Mouse (Mus musculus) CH12.LX (cell line): ENCODE data around the gene Mgat3. TPM values are rescaled to one million over a fixed set of nuclear protein-coding genes. Genes with fewer than 3 reads are reported as not detected.

Experiments used
- DNase-seq: peaks from one replicate; pipeline ENCODE4 v3.0.0-alpha.2; 2013; ENCODE audit errors: extremely low read depth
- H3K27ac ChIP-seq: 2 replicates; pipeline ENCODE4 v1.5.1; 2012; ENCODE audit warnings: low read depth, mild to moderate bottlenecking, control low read depth, moderate library complexity; ENCODE audit not compliant: insufficient read depth
- H3K27me3 ChIP-seq: replicated peaks from 2 replicates; pipeline ENCODE3; 2012; ENCODE audit warnings: inconsistent platforms
- H3K36me3 ChIP-seq, 2 experiments: replicated peaks in 1 of 2; 2 replicates each; pipeline versions ENCODE3 to v1.6.1; 2012; ENCODE audit warnings: inconsistent platforms in 1 of 2, low read length in 1 of 2, mild to moderate bottlenecking in 1 of 2, mixed read lengths in 1 of 2, moderate library complexity in 1 of 2; ENCODE audit not compliant: control insufficient read depth in 1 of 2, insufficient read depth in 1 of 2
- H3K4me1 ChIP-seq, 2 experiments: 2 replicates each; pipeline ENCODE4 v1.6.1; 2012; ENCODE audit warnings: inconsistent platforms in 1 of 2, moderate library complexity in 1 of 2; ENCODE audit not compliant: insufficient read depth in 2 of 2, control insufficient read depth in 1 of 2
- H3K4me2 ChIP-seq: 2 replicates; pipeline ENCODE4 v1.6.1; 2012; ENCODE audit warnings: low read depth, mild to moderate bottlenecking, control low read depth; ENCODE audit not compliant: poor library complexity, insufficient read depth, severe bottlenecking
- H3K4me3 ChIP-seq, 3 experiments: fragments of 150-350 bp in 1 of 3; sonication (generic) in 1 of 3; replicated peaks in 1 of 3; 2 replicates each; pipeline versions ENCODE3 to v1.5.1; 2011 to 2012; ENCODE audit warnings: low read depth in 2 of 3, low read length in 2 of 3, mild to moderate bottlenecking in 2 of 3, moderate library complexity in 2 of 3, control low read depth in 1 of 3, improper control_type of control experiment in 1 of 3, inconsistent platforms in 1 of 3, mixed read lengths in 1 of 3; ENCODE audit not compliant: poor library complexity in 1 of 3
- H3K79me2 ChIP-seq: replicated peaks from 2 replicates; pipeline ENCODE4 v1.6.1; 2012; ENCODE audit warnings: mild to moderate bottlenecking, moderate library complexity; ENCODE audit not compliant: control insufficient read depth, poor library complexity, insufficient read depth, severe bottlenecking; ENCODE audit errors: extremely low read depth
- H3K9ac ChIP-seq: 2 replicates; pipeline ENCODE4 v1.6.1; 2012; ENCODE audit warnings: low read depth, mild to moderate bottlenecking, control low read depth, moderate library complexity; ENCODE audit not compliant: insufficient read depth
- H3K9me3 ChIP-seq: replicated peaks from 2 replicates; pipeline ENCODE3; 2012; ENCODE audit warnings: low read length, inconsistent platforms, mixed read lengths
- CHD1 ChIP-seq: IDR thresholded peaks from 2 replicates; pipeline ENCODE4 v1.6.1; 2012; ENCODE audit warnings: low read depth, low read length, improper control_type of control experiment, inconsistent platforms
- CHD2 ChIP-seq: IDR thresholded peaks from 2 replicates; pipeline ENCODE4 v1.6.1; 2011; ENCODE audit warnings: low read length, improper control_type of control experiment
- CTCF ChIP-seq, 2 experiments: IDR thresholded peaks in 1 of 2; conservative IDR thresholded peaks in 1 of 2; 2 replicates each; pipeline ENCODE4 v1.5.1; 2011 to 2012; ENCODE audit warnings: low read depth in 2 of 2, low read length in 2 of 2, improper control_type of control experiment in 1 of 2, inconsistent platforms in 1 of 2, mild to moderate bottlenecking in 1 of 2, moderate library complexity in 1 of 2
- ELF1 ChIP-seq: IDR thresholded peaks from 2 replicates; pipeline ENCODE4 v1.6.1; 2014; ENCODE audit warnings: low read depth, mild to moderate bottlenecking, inconsistent platforms, low read length, improper control_type of control experiment
- GABPA ChIP-seq: IDR thresholded peaks from 2 replicates; pipeline ENCODE4 v1.6.1; 2012; ENCODE audit warnings: low read depth, low read length, improper control_type of control experiment, inconsistent platforms; ENCODE audit not compliant: insufficient replicate concordance
- IRF4 ChIP-seq: IDR thresholded peaks from 2 replicates; pipeline ENCODE4 v1.6.1; 2014; ENCODE audit warnings: low read depth, mild to moderate bottlenecking, inconsistent platforms, low read length, improper control_type of control experiment
- JUN ChIP-seq: IDR thresholded peaks from 2 replicates; pipeline ENCODE4 v1.6.1; 2011; ENCODE audit warnings: low read depth, mild to moderate bottlenecking, low read length, improper control_type of control experiment, moderate library complexity; ENCODE audit not compliant: insufficient read depth
- KAT2A ChIP-seq: IDR thresholded peaks from 2 replicates; pipeline ENCODE4 v1.6.1; 2012; ENCODE audit warnings: low read length, improper control_type of control experiment, inconsistent platforms; ENCODE audit not compliant: insufficient replicate concordance
- MAFK ChIP-seq: IDR thresholded peaks from 2 replicates; pipeline ENCODE4 v1.6.1; 2011; ENCODE audit warnings: low read length, improper control_type of control experiment; ENCODE audit not compliant: insufficient replicate concordance
- MAX ChIP-seq: IDR thresholded peaks from 2 replicates; pipeline ENCODE4 v1.6.1; 2011; ENCODE audit warnings: low read length, improper control_type of control experiment
- MAZ ChIP-seq: IDR thresholded peaks from 2 replicates; pipeline ENCODE4 v1.6.1; 2012; ENCODE audit warnings: low read depth, mild to moderate bottlenecking, inconsistent platforms, low read length, improper control_type of control experiment, moderate library complexity
- MEF2A ChIP-seq: IDR thresholded peaks from 2 replicates; pipeline ENCODE4 v1.6.1; 2014; ENCODE audit warnings: low read depth, mild to moderate bottlenecking, inconsistent platforms, low read length, improper control_type of control experiment, borderline replicate concordance
- NELFE ChIP-seq: IDR thresholded peaks from 2 replicates; pipeline ENCODE4 v1.6.1; 2011; ENCODE audit warnings: low read depth, low read length, improper control_type of control experiment
- NRF1 ChIP-seq: IDR thresholded peaks from 2 replicates; pipeline ENCODE4 v1.6.1; 2014; ENCODE audit warnings: low read depth, mild to moderate bottlenecking, inconsistent platforms, low read length, improper control_type of control experiment, moderate library complexity
- PAX5 ChIP-seq: IDR thresholded peaks from 2 replicates; pipeline ENCODE4 v1.6.1; 2012; ENCODE audit warnings: low read length, inconsistent platforms, mixed read lengths
- RAD21 ChIP-seq: IDR thresholded peaks from 2 replicates; pipeline ENCODE4 v1.6.1; 2011; ENCODE audit warnings: low read depth, mild to moderate bottlenecking, low read length, improper control_type of control experiment, moderate library complexity
- SIN3A ChIP-seq: IDR thresholded peaks from 2 replicates; pipeline ENCODE4 v1.6.1; 2012; ENCODE audit warnings: low read length, improper control_type of control experiment, inconsistent platforms
- SMC3 ChIP-seq: IDR thresholded peaks from 2 replicates; pipeline ENCODE4 v1.6.1; 2011; ENCODE audit warnings: low read depth, low read length, improper control_type of control experiment
- TBP ChIP-seq: conservative IDR thresholded peaks from 2 replicates; pipeline ENCODE4 v1.6.1; 2011; ENCODE audit warnings: low read depth, low read length, improper control_type of control experiment
- TCF12 ChIP-seq: IDR thresholded peaks from 2 replicates; pipeline ENCODE4 v1.6.1; 2014; ENCODE audit warnings: low read depth, mild to moderate bottlenecking, inconsistent platforms, low read length, improper control_type of control experiment
- UBTF ChIP-seq: IDR thresholded peaks from 2 replicates; pipeline ENCODE4 v1.6.1; 2012; ENCODE audit warnings: low read depth, mild to moderate bottlenecking, inconsistent platforms, low read length, improper control_type of control experiment, moderate library complexity
- ZC3H11A ChIP-seq: IDR thresholded peaks from 2 replicates; pipeline ENCODE4 v1.6.1; 2012; ENCODE audit warnings: low read depth, mild to moderate bottlenecking, inconsistent platforms, low read length, improper control_type of control experiment
- ZMIZ1 ChIP-seq: IDR thresholded peaks from 2 replicates; pipeline ENCODE4 v1.6.1; 2012; ENCODE audit warnings: low read depth, mild to moderate bottlenecking, inconsistent platforms, low read length, improper control_type of control experiment
- ZNF384 ChIP-seq: IDR thresholded peaks from 2 replicates; pipeline ENCODE4 v1.6.1; 2012; ENCODE audit warnings: low read depth, low read length, improper control_type of control experiment, inconsistent platforms
- dilution Hi-C: fragments of 300-500 bp; cut with MboI; formaldehyde crosslinking; loops from 2 replicates; pipeline ENCODE4 v1.14.3; 2020; ENCODE audit warnings: low sequenced_read_pairs; ENCODE audit not compliant: extremely low pct_unique_long_range_greater_than_20kb, extremely low pct_ligation_motif_present
- in situ Hi-C: fragments of 300-500 bp; cut with MboI; formaldehyde crosslinking; loops from 3 replicates; pipeline ENCODE4 v1.14.3; 2019; ENCODE audit warnings: low sequenced_read_pairs, low pct_ligation_motif_present, low pct_unique_long_range_greater_than_20kb, mixed read lengths
- polyA plus RNA-seq: library from polyadenylated mRNA; unstranded; fragments of >175 nt; gene quantifications from 2 replicates; pipeline ENCODE4 v1.2.1, GENCODE M21; 2012; ENCODE audit warnings: low read depth; ENCODE audit not compliant: insufficient read length
- total RNA-seq, 2 experiments: library from RNA; depleted of rRNA; stranded (reverse); fragments of 300-350 nt in 1 of 2; fragments of >200 nt in 1 of 2; gene quantifications; 2 replicates each; pipeline ENCODE4 v1.2.3; 2012 to 2014

Mgat3 gene
- total and polyA plus RNA-seq, 3 experiments: 0.09 to 0.36 (median 0.21) TPM

- H3K4me2 ChIP-seq: no peak overlapping the region
- no peaks in the 10 kb centered on the region for H3K79me2 ChIP-seq
- H3K9ac ChIP-seq: no peak overlapping the region
- DNase-seq: no peak
- no peaks in the 10 kb centered on the region for H3K36me3 ChIP-seq
- TF ChIP-seq MEF2A: no peak
- TF ChIP-seq MAFK: peak; percentile 44; the same call in 1 of the 2 replicates
- H3K4me3 ChIP-seq: no peak overlapping the region
- no peaks in the 10 kb centered on the region for H3K9me3 ChIP-seq
- in situ Hi-C loops (no loop called here), dilution Hi-C loops (no loop called here)
- no peak overlapping the region for H3K27ac ChIP-seq
- H3K4me1 ChIP-seq: peaks cover 13 to 38% of the 10 kb centered on the region in 2 experiments
- peaks cover 25% of the 10 kb centered on the region for H3K27me3 ChIP-seq
Measured at GRCm38 (mm10) chr15:80190075-80190474, 16.6 kb downstream of the Mgat3 start.

DNA sequence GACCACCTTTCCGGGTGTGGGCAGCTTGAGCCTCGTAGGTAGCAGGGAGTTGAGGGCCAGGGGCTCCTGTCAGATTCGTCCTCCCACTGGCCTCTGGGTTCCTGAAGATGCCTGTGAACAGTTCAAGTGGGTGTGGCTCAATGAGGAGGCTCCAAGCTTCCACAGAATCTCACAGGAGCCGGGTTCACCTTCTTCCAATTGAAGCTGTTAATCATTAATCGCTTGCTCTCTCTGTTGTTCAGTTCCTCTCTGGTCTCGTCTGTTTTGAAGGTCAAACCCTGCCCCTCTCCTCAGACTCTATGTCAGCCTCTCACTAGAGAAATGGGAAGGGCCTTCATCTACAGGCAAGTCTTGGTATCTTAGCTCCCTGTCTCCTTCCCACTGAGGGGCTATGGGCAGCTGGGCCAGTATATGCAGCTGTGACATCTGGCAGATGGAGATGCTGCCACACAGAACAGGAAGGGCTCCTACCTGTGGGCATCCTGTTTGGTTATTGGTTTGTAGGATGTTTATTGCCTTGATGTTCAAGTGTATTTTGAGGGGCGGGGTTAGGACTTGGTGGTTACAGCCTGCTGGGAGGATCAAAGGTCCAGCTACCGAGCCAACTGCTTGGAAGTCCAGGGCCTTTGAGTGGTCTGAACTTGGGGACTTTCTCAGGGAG is 18.2 kb downstream of the Mgat3 start:
- H3K9me3 ChIP-seq: peaks cover 3% of the 10 kb centered on the region
- dilution Hi-C loops (no loop called here), in situ Hi-C loops (no loop called here)
- peak; percentile 10 for DNase-seq
- H3K79me2 ChIP-seq: no peaks in the 10 kb centered on the region
- no peak overlapping the region for H3K4me3 ChIP-seq
- TF ChIP-seq UBTF: no peak
- no peak for TF ChIP-seq ZNF384
- TF ChIP-seq PAX5: no peak
- no peak for TF ChIP-seq JUN
- TF ChIP-seq, all 38 proteins: peak for 0
- H3K4me2 ChIP-seq: no peak overlapping the region
- no peaks in the 10 kb centered on the region for H3K36me3 ChIP-seq
- peaks cover 13 to 38% of the 10 kb centered on the region in 2 experiments for H3K4me1 ChIP-seq
- H3K9ac ChIP-seq: no peak overlapping the region
- H3K27me3 ChIP-seq: peaks cover 21% of the 10 kb centered on the region
- no peak overlapping the region for H3K27ac ChIP-seq

DNA sequence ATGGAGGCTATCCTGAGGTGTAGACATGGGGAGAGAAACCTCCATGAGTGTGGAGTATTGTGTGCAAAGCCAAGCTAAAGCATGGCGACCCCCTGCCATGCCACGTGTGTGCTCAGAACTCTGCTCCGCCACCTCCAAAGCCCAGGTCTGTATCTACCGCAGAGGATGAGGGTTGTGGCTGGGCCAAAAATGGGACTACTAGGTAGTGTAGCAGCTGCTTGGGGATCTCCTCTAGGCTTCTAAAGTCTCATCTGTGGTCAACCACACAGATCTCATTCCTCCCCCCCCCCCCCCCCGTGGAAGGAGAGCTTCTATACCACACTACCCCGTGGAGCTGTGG is 18.7 kb downstream of the Mgat3 start:
- peaks cover 3% of the 10 kb centered on the region for H3K9me3 ChIP-seq
- dilution Hi-C loops: no loop called here
- no peak overlapping the region for H3K4me2 ChIP-seq
- H3K4me3 ChIP-seq: no peak overlapping the region
- H3K4me1 ChIP-seq: peaks cover 13 to 38% of the 10 kb centered on the region in 2 experiments
- no peak overlapping the region for H3K27ac ChIP-seq
- H3K27me3 ChIP-seq: peaks cover 20% of the 10 kb centered on the region
- H3K36me3 ChIP-seq: no peaks in the 10 kb centered on the region
- H3K9ac ChIP-seq: no peak overlapping the region
- DNase-seq: peak; percentile 58
- in situ Hi-C loops: no loop called here
- no peaks in the 10 kb centered on the region for H3K79me2 ChIP-seq
- TF ChIP-seq MAX (peak; percentile 58), MEF2A (peak; percentile 57), CTCF (conservative IDR thresholded peaks at IDR 0.05 in 1 of 2, IDR thresholded peaks at IDR 0.05 in 1 of 2; ENCODE audit: low read depth in 2 of 2, low read length in 2 of 2) (no peak), ELF1 (no peak), ZC3H11A (no peak), ZMIZ1 (no peak), NELFE (no peak), SMC3 (no peak), RAD21 (no peak), CHD1 (no peak), GABPA (no peak), ZNF384 (no peak), TBP (no peak), IRF4 (no peak), NRF1 (no peak), PAX5 (no peak), CHD2 (no peak), KAT2A (no peak), JUN (no peak), SIN3A (no peak), TCF12 (peak; percentile 27; the same call in 1 of the 2 replicates), MAFK (0 out of 2 replicates have a peak, but pooled peaks have one; percentile 19), MAZ (peak; percentile 25; the same call in 1 of the 2 replicates)
